Mouse (Mus musculus) heart, adult 11 months (tissue): ENCODE measurements around the gene Ddx6.

Experiments used
- DNase-seq: peaks from one replicate; pipeline ENCODE4 v3.0.0; 2022

The Ddx6 gene

DNA sequence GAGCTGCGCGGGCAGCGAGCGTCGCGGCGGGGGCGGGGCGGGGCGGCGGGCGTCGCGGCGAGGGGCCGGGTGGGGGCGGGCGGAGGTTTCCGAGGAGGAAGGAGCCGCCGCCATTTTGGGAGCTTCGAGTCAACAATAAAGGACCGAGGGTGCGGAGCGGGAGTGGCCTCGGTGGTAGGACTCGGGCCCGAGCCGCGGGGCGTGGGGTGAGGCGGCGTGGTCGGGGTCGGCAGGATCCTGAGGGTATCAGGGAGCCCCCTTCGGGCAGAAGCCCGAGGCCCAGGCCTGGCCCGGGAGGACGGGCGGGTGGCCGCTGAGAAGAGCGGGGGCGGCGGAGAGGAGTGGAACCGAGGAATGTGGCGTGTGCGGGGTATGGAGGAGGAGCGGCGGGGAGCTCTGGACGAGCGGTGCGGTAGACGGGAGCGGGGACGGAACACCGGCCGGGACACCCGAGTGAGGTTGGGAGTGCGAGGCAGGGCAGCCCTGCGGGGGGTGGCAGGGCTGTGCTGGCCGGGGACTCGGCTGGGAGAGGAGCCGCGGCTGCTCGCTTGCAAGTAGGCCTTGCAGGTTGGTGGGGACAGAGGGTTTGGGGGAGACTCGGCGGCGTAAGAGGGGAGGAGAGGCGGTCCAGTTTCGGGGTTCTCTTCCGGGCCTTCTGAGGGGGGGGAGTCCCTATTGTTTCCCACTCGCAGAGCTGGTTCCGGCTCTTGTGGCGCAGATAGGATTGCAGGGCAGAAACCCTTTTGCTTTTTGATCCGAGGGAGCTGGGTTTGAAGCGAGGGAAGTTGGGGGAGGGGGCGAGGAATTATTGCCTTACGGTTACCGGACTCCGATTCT lies at the start of gene Ddx6:
Ddx6 (plus strand) TSS at position 114 of the 837 bp plus-strand sequence.
- DNase-seq, result peak; percentile 98

GRCm38 (mm10) chr9:44561597-44561996 lies 43.1 kb upstream of the Ddx6 start, which contains the start of gene Cxcr5:
Gene Cxcr5, minus strand, starts transcription at chr9:44561877.
- no peak for DNase-seq

- DNase-seq, result no peak
These were observed 41.8 kb upstream of the Ddx6 start for GRCm38 (mm10) chr9:44562936-44563335.

DNA sequence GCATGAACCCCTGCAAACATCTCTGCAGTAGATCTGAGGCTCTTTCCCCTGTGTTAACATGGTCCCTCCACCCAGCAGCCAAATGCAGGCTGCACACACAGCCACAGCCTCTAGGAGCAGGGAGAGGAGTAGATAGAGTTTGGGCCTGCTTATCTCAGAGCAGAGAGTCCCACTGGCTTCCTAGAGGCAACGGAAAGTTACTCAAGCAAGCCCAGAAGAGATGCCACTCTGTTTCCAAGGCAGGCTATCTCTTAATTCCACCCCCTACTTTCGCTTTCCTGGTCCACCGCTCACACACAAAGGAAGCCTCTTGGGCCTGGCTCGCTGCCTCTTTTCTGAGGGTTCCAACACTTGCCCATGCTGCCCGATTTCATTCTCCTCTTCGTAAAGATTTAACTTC lies 39.3 kb upstream of the Ddx6 start:
- DNase-seq, result peak; percentile 91

DNA sequence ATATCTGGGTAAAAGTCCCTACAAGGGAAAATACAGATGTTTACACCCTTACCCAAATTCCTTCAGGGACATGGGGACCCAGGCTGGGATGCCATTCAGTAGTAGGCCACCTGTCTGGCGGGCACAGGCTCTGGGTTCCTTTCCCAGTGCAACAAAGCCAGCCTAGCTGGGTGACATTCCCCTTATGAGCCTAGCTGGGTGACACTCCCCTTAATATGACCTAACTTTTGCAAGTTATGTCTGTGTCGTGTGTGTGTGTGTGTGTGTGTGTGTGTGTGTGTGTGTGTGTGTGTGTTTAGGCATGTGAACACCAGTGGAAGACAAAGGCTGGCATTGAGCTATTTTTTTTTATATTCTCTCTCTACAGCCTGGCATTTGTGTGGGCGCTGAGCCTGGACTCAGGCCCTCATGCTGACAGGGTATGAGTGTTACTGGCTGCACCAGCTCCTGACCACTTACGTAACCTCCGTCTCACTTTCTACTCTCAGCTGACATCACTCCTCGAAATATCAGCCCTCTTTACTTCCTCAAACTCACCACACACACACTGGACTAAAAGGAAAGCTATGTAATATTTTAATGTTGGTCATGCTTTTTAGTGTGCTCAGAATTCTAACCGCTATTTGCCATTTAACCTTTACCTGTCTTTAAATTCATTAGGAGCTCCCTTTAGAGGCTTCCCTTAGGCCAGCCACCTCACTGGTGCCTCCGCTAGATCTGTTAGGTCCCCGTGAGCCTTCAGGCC lies 37.2 kb upstream of the Ddx6 start:
- peak; percentile 98 for DNase-seq

- no peak for DNase-seq
These were observed 36.6 kb upstream of the Ddx6 start for GRCm38 (mm10) chr9:44568083-44568455.

DNA sequence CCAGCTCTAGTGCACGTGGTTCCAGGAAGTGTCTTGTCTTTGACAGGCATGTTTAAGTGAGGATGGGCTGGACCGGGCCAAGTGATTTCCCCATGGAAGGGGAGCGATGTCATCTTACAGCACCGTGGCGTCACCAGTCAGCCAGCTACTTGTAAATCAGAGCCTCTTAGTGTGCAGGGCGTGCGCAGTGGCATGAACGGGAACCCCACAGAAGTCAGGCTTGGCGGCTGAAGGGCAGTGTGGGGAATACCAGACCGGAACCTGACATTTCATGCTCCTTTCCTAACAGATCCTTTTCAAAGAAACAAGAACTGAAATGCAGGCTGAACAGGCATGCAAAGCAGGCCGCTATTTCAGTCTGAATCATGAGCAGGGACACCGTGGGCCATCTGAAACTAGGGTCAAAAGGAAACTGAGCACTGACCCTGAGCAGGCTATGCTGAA lies 33.7 kb upstream of the Ddx6 start:
- peak; percentile 95 for DNase-seq

DNA sequence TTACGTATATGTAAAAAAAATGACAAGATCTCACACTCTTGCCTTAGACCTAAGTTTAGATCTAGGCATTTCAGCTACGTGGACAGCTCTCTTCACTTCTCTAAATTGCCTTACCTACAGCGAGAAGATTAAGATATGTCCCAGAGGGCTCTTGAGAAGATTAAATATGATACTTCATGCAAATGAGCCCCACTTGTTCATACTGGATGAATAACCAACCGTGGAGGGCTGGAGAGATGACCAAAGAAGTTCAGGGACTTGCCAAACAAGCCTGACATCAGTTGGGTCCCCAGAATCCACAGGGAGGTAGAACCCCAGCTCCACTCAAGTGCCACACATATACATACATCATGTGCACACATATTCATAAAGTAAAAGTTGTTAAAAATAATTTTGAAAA lies 31.4 kb upstream of the Ddx6 start:
- no peak for DNase-seq

- DNase-seq, result no peak
These were observed 29.6 kb upstream of the Ddx6 start for GRCm38 (mm10) chr9:44575095-44575494.

- DNase-seq, result peak; percentile 79
These were observed 28.6 kb upstream of the Ddx6 start for GRCm38 (mm10) chr9:44576046-44576445.

GRCm38 (mm10) chr9:44579392-44579791 lies 25.3 kb upstream of the Ddx6 start:
- peak; percentile 96 for DNase-seq

GRCm38 (mm10) chr9:44580085-44580484 lies 24.6 kb upstream of the Ddx6 start:
- no peak for DNase-seq

- peak; percentile 83 for DNase-seq
These were observed 23.3 kb upstream of the Ddx6 start for GRCm38 (mm10) chr9:44581423-44581822.

DNA sequence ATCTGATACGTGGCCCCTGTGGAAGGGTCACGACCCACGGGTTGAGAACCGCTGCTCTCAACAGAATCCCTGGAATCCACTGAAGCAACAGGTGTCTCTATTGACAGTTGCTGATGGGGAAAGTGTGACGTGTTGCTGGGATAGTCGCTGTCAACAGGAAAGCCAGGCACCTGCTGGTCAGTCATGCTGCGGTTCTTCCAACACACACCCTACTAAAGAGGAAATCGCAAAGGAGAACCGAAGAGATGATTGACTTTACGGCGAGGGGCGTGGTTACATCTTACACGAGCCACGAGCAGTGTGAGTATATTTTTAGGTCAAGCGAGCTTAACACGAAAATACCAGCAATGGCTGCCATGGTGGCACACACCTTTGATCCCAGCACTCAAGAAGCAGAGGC lies 22.3 kb upstream of the Ddx6 start:
- peak; percentile 93 for DNase-seq

- DNase-seq, result peak; percentile 80
These were observed 17.9 kb upstream of the Ddx6 start for GRCm38 (mm10) chr9:44586640-44587261.

DNA sequence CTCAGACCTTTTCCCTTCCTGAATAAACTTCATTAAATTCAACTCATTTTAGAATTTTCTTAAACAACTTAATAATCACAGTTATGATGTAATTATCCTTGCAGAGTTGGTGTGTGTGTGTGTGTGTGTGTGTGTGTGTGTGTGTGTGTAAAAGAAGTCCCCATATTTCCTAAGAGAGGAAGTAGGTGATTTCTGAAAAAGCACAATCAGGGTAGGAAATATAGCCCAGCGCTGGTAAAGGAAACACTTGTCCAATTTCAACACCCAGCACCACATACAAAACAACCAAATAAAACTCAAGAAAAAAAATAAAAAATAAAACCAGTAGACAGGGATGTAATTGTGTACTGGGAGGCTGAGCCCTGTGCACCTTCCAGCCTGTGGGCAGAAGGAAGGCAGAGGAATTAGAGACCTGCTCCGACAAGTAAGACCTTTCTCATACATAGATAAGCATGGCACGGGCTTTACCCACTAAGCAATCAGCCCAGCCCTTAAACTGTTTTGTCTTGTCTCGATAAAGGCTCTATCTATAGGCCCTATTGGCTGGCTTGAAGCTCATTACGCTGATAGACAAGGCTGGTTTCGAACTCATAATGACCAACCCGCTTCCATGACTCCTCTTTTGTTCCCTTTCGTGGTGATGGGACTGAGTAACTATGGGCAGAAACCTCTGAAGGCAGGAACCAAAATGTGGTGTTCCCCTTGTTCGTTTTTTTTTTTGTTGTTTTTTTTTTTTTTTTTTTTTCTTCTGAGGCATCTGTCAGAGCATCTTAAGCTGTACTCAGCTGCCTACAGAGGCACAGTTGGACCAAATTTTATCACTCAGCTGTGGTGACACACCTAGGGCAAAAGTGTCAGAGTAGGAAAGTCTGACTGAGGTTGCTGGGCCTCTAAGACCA lies 17.2 kb upstream of the Ddx6 start:
- DNase-seq, result no peak

DNA sequence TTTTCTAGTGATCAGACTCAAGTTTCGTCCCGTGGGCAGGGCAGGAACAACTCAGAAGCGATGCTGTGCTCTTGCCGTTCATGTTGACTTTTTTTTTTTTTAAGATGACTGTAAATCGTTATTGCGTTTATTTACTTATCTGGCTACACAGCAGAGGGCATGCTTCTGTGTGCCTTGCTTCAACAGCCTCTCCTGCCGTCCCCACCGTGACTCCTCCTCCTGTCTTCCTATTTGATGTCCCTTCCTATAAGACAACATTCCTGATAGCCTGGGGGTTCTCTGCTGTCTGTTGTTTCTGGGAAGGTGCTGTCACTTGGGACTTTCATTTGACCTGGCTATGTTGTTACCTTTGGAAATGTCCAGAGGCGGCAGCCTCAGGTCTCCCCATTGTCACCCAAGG lies 16.1 kb upstream of the Ddx6 start:
- DNase-seq, result no peak

GRCm38 (mm10) chr9:44589095-44589494 lies 15.6 kb upstream of the Ddx6 start:
- no peak for DNase-seq

DNA sequence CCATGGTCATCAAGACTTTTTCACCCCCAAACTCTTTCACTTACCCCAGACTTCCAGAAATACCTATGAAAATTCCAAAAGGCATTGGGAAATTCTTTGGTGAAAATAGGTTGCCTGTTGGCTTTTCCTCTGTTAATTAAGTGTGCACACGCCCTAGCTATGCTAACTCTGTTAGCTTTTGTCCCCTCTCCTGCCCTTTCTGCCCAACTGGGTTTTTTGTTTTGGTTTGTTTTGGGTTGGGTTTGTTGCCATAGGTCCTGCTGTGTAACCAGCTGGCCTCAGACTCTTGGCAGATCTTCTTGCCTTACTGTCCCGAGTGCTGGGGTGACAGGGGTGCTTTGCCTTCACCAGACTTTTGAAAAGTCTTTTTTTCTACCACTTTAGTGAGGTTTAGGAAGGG lies 13.7 kb upstream of the Ddx6 start:
- peak; percentile 82 for DNase-seq

DNA sequence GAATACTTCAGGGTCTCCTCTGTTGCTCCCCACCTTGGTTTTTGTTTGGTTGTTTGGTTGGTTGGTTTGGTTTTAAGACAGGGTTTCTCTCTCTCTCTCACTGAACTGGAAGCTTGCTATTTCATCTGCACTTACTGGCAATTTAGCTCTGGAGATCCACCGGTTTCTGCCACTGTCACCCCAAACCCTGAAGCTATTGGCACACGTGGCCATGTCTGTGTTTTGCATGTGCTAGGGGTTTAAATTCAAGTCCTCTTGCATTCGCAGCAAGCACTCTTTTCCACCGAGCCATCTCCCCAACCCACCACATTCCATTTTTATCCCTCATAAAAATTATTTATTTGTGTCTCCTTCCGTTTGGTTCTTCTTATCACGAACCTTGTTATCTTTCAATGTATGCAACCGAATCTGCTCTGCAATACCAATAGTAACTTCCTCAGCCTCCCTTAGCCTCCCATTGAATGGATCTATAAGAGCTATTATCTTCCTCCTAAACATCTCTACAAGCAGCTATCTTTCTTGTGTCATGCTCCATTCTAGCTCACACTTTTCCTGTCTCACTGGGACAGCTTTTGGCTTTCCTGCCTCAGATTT lies 13.0 kb upstream of the Ddx6 start:
- no peak for DNase-seq

- no peak for DNase-seq
These were observed 11.5 kb upstream of the Ddx6 start for GRCm38 (mm10) chr9:44593221-44593620.

DNA sequence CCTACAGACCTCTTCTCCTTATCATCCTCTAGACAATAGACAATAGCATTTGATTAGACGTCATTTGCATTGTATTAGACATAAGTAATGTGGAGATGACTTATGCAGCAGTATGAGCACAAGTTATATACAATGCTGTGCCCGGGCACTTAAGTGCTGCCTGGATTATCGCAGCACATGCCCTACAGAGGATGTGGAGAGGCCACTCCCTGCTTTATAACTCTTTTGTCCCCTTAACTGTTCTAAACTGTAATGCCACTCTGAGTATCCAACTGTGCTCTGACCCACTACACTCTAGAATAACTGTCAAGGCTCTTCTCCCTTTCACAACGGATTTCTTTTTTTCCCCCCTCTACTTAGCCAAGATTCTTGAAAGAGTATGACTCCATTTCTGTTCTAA lies 10.8 kb upstream of the Ddx6 start:
- no peak for DNase-seq
